Comparison of ENCODE assay signal across 1 mouse cellular context in the genomic region with DNA sequence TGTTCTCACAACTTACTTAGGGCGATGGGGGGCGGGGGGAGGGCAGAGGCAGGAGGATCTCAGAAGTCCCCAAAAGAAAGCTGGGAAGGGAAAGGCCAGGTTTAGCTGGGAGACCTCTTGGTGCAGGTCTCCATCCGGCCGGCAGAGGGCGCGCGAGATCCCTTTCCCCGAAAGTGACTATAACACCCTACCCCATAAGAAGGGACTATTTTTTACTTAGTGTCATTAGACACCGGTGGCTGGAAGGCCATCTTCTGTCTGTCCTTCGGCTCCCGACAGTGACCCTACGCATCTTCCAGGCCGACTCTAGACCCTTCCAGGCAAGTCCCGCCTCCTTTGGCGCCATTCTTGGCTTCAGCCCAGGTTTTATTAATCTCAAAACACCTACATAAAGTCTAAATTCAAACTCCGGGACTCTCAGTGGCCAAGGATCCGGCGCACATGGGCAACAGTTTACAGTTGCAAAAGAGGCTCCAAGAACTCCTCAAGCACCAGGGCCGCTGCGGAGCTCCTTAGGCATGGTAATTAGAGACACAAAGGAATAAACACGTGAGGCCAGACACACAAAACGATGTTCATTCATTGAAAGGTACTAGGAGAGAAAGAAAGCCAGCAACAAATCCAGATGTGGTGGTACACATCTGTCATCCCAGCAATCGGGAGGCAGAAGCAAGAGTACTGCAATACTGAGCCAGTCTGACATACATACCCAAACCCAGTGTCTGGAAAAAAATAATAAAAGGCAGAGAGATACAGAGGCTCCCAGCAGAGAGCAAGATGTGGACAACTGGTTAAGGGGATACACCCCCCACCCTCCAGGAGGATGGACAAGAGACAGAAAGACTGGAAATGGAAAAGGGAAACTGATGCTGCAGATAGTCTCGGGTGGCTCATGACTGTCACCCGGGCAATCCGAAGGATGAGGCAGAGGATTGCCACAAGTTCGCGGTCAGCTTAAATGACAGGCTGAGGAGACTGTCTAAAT.
TF ChIP-seq lines count a peak whose summit lies in the region.

Kcna7 (plus strand) TSS at position 563 of the 985 bp plus-strand sequence.

TF ChIP-seq in CH12.LX, 34 proteins besides CTCF, POLR2A, EP300 and RAD21 (continued from another document):
- TF ChIP-seq MAFK (IDR thresholded peaks at IDR 0.05; ENCODE audit: insufficient replicate concordance, low read length) (no peak), POLR2AphosphoS2 (IDR thresholded peaks at IDR 0.05; ENCODE audit: low read depth, low read length) (no peak), IRF4 (IDR thresholded peaks at IDR 0.05; ENCODE audit: low read depth, low read length) (peak; percentile 33; the same call in 1 of the 2 replicates), MXI1 (IDR thresholded peaks at IDR 0.05; ENCODE audit: low read depth, low read length) (no peak), SMC3 (IDR thresholded peaks at IDR 0.05; ENCODE audit: low read depth, low read length) (peak; percentile 49), USF1 (IDR thresholded peaks at IDR 0.05; ENCODE audit: low read depth, low read length) (no peak), PAX5 (IDR thresholded peaks at IDR 0.05; ENCODE audit: low read length) (no peak), ETS1 (conservative IDR thresholded peaks at IDR 0.05; ENCODE audit: low read depth, low read length) (no peak), TCF12 (IDR thresholded peaks at IDR 0.05; ENCODE audit: low read depth, low read length) (no peak; the same call in 1 of the 2 replicates), ZC3H11A (IDR thresholded peaks at IDR 0.05; ENCODE audit: low read depth, low read length) (no peak), NELFE (IDR thresholded peaks at IDR 0.05; ENCODE audit: low read depth, low read length) (peak; percentile 45; the same call in 1 of the 2 replicates), GABPA (IDR thresholded peaks at IDR 0.05; ENCODE audit: insufficient replicate concordance, low read depth, low read length) (no peak), JUN (IDR thresholded peaks at IDR 0.05; ENCODE audit: insufficient read depth, low read depth, low read length) (no peak), CHD2 (IDR thresholded peaks at IDR 0.05; ENCODE audit: low read length) (no peak)
